Mouse (Mus musculus) layer of hippocampus, adult 18-20 months (tissue): ENCODE measurements around the gene Mrgprx2. TPM values are rescaled to one million over a fixed set of nuclear protein-coding genes. Genes with fewer than 3 reads are reported as not detected.
"Not testable (repeated sequence)": the region's sequence is repeated elsewhere in the genome, so short reads cannot be mapped to it uniquely, and the experiment has no call there.

ENCODE experiments used
- DNase-seq, 2 experiments: peaks; one replicate each; pipeline ENCODE4 v3.0.0; 2022; ENCODE audit warnings: low spot score in 2 of 2
- long read RNA-seq: library from polyadenylated mRNA; stranded (forward); transcript quantifications from one replicate; pipeline ENCODE4 v2.0.0, GENCODE M21; 2021
- total RNA-seq, 2 experiments: library from RNA; stranded (reverse); gene quantifications; 2 replicates each; pipeline ENCODE4 v1.2.3; 2021

Mrgprx2 gene
- not detected for total RNA-seq
- long read RNA-seq, result 0 reads

DNA sequence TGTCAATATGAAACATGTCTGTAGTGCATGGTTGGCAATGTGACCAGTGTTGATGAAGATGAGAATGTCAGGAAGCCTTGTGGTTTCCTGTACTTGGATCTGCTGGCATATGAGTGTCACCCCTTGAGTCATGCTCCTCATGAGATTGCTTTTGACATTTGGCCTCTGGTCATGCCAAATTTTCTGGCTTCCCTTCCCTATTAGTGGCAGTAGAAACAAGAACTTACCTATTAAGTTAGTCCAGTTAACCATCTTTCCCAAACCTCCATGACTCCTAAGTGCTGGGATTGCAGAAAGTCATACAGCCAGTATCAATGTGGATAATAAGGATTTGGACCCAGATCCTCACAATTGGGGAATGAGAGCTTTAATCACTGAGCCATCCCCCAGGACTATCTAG lies at the start of gene Mrgprx2:
Gene Mrgprx2 (minus strand): TSS at position 101 of the 400 bp plus-strand sequence.
- no peak for DNase-seq

DNA sequence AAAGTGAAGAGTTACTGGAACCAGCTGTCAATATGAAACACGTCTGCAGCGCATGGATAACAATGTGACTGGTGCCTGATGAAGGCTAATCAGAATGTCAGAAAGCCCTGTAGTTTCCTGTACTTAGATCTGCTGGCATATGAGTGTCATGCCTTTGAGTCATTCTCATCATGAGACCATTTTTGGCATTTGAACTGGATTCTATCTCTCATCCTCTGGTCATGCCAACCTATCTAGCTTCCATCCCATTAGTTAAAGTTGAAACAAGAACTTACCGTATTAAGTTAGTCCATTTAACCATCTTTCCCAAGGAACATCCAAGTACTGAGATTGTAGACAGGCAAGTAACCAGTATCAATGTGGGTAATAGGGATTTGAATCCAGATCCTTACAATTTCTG lies 42.9 kb downstream of the Mrgprx2 start, which contains the start of gene Mrgprb1:
Gene Mrgprb1 (minus strand): TSS at position 101 of the 400 bp plus-strand sequence.
- no peak for DNase-seq

GRCm38 (mm10) chr7:48436581-48436980 lies 62.5 kb downstream of the Mrgprx2 start:
- no peak for DNase-seq

DNA sequence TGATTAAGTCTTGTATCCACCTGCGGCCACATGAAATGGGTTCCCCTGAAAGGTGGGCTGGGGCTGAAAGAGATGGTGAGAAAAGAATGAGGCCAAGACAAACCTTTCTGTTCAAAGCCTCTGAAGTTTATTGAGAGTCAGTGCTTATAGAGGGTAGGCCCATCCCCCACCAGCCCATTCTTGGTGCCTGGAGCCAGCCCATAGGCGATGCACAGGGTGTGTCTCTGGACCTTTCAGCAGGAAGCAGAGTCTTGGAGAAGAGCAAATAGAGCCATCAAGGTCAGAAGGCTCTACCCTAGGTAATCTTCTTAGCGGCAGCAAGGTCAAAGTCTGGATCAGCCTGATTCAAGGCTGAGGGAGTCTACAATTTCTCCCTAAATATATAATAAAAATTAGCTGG lies 63.2 kb downstream of the Mrgprx2 start:
- DNase-seq, result not testable (repeated sequence)

Other genes starting within 250 kb of the Mrgprx2 start
- not detected for gene Mrgprb8, start 110.8 kb downstream of the Mrgprx2 start, total RNA-seq
- gene Mrgprb1, start 43.0 kb downstream of the Mrgprx2 start, total RNA-seq, result under 1 TPM in 1 of 2 experiments, not detected in 1; 0.08 TPM
- gene Mrgprb2, start 58.8 kb upstream of the Mrgprx2 start, total RNA-seq, result not detected
- gene Mrgprb3, start 144.5 kb upstream of the Mrgprx2 start, total RNA-seq, result not detected